Mouse (Mus musculus) Patski (cell line): Measurements from ENCODE around the gene Aym1. TPM values are rescaled to one million over a fixed set of nuclear protein-coding genes. Genes with fewer than 3 reads are reported as not detected.
A peak's percentile ranks its signal among the peaks of the same experiment; 100 is the strongest.
"Not testable (repeated sequence)": the region's sequence is repeated elsewhere in the genome, so short reads cannot be mapped to it uniquely, and the experiment has no call there.

Source experiments
- ATAC-seq: fragments of 100-300 bp; one replicate; pipeline ENCODE4 v1.8.0; 2021
- CTCF ChIA-PET: fragments of 350-600 bp; sonication (Branson Sonifier 250); formaldehyde crosslinking; loops from one replicate; lab custom pipeline; 2022; ENCODE audit warnings: inconsistent platforms; lab: Charles Lee
- POLR2A ChIA-PET: fragments of 350-600 bp; sonication (Branson Sonifier 250); formaldehyde crosslinking; loops from one replicate; lab custom pipeline; 2022; ENCODE audit warnings: antibody characterized with exemption, inconsistent platforms; lab: Charles Lee
- DNase-seq: peaks from one replicate; pipeline ENCODE4 v3.0.0-alpha.2; 2011; ENCODE audit warnings: low read depth, low spot score
- H3K27me3 ChIP-seq: fragments of 371-371 bp; one replicate; pipeline ENCODE4 v1.5.1; 2021
- CTCF ChIP-seq: fragments of 100-300 bp; IDR thresholded peaks from one replicate; pipeline ENCODE4 v1.5.1; 2021
- in situ Hi-C: fragments of 300-500 bp; cut with MboI; formaldehyde crosslinking; loops from 3 replicates; pipeline ENCODE4 v1.11.1; 2018; ENCODE audit warnings: low pct_unique_long_range_greater_than_20kb, mixed read lengths
- polyA plus RNA-seq: library from polyadenylated mRNA; unstranded; gene quantifications from one replicate; pipeline ENCODE4 v1.2.3, GENCODE M21; 2021

Gene Aym1
- polyA plus RNA-seq, 1 experiment from 2014 or later, result not detected

DNA sequence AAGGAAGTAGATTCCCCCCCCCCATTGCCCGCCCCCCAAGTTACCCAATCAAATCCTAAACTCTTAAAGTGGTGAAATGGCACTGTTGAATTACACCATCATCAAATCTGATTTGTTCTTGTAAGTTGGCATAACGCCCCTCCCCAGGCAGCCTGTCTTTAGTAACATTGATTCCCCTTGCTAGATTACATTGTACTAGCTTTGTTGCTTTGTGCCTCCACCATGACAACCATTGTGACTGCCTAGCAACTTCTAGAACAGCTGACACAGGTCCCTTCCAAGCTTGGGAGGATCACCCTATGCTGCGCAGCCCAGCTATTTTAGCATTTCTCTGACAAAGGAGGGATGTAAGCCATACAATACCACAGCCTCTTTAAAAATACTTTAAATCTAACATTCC, 5.3 kb upstream of the Aym1 start:
- POLR2A ChIA-PET, result no interaction called here
- H3K27me3 ChIP-seq, result peaks cover 25% of the 10 kb centered on the region
- in situ Hi-C loops, result loop anchor here (25.0 kb wide), 2 partner anchors 236 to 586 kb away; no protein-coding TSS in a partner anchor
- ATAC-seq, result no peak
- no peak for TF ChIP-seq CTCF
- no peak for DNase-seq
- CTCF ChIA-PET, result interaction anchor here (1.4 kb wide), 1 partner anchor 13 kb away, joined by 3 read pairs; no protein-coding TSS in a partner anchor

DNA sequence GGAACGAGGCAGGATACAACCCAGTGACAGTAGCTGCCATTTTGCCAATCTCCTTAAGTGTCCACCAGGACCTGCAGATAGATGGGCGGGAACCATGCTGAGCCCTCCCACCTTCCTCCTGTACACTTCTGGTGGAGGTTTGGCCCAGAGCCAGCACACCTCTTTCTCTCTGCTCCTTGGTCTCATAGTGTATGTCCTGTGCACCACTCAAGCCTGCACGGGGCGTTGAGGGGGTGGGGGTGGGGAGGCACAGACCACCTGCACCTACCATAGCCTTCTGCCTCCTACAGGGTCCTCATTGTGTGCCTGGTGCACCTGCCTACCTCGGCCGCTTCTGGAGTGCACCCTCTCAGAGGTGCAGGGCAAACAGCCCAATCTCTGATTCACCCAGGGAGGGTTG, 4.5 kb upstream of the Aym1 start:
- in situ Hi-C loops, result loop anchor here (25.0 kb wide), 2 partner anchors 235 to 585 kb away; no protein-coding TSS in a partner anchor
- ChIA-PET CTCF (no interaction called here), POLR2A (no interaction called here)
- no peak for TF ChIP-seq CTCF
- no peak for ATAC-seq
- DNase-seq, result no peak
- H3K27me3 ChIP-seq, result peaks cover 25% of the 10 kb centered on the region

DNA sequence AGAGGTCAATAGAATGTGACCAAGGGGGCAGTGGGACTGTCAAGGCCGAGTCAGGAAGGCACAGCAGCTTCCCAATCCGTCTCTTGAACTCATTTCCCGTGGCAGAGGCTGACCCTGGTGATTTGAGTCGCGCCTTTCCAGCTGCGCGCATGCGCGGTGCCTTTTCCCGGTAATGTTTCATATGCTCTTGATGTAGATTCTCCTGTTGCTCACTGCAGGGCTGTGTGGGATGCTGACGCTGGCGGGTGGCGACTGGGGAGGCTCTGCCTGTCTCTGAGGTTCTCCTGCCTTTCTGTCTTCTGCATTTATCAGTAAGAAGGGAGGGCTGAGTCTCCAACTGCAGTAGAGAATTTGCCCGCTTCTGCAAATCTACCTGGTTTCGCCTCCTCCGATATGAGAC, 2.8 kb upstream of the Aym1 start:
- ATAC-seq (no peak), DNase-seq (no peak)
- peaks cover 24% of the 10 kb centered on the region for H3K27me3 ChIP-seq
- in situ Hi-C loops, result loop anchor here (25.0 kb wide), 2 partner anchors 233 to 583 kb away; no protein-coding TSS in a partner anchor
- CTCF ChIA-PET, result no interaction called here
- TF ChIP-seq CTCF, result no peak
- POLR2A ChIA-PET, result no interaction called here

DNA sequence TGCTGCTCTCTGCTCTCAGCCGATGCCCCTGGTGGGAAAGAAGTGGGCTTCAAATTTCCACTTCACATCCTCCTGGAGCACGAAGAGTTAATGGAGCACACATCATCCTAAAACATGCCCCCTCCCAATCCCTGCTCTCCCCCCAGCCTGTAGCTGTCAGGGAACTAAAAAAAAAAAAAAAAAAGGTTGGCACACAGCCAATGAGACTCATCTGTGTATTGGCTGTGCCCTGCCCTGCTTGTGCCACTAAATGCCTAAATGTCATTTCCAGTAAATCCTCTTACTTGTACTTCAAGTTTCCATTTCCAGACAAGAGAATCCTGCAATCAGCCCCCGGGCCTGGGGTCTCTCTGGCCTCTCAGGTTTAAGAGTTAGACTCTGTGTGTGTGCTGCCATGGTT, 562 bp downstream of the Aym1 start:
- CTCF ChIA-PET, result no interaction called here
- in situ Hi-C loops, result loop anchor here (5.0 to 25.0 kb wide), 3 partner anchors 230 to 580 kb away; no protein-coding TSS in a partner anchor
- POLR2A ChIA-PET, result interaction anchor here (0.7 kb wide), 1 partner anchor 397 kb away, joined by 4 read pairs; no protein-coding TSS in a partner anchor
- ATAC-seq (no peak), DNase-seq (no peak)
- H3K27me3 ChIP-seq, result peaks cover 48% of the 10 kb centered on the region
- TF ChIP-seq CTCF, result no peak

DNA sequence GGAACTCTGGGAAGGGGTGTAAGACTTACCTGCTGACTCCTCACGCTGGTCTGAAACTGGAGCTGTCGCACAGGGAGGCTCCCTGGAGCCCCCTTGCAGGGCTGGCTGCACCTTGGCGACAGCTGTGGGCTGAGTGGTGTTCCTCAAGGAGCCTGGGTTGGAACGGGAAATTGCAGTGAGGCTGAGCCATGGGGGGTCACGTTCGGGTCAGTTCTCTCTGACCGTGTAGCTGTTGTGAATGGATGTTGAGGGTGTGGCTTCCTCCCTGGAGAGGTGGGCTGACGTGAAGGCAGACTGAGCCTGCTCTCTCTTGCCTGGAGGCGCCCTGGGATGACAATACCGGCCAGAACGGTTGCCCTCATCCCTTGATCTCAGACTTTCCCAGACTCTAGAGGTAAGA, 1.7 kb downstream of the Aym1 start:
- ATAC-seq (no peak), DNase-seq (no peak)
- peaks cover 47% of the 10 kb centered on the region for H3K27me3 ChIP-seq
- TF ChIP-seq CTCF, result no peak
- ChIA-PET CTCF (no interaction called here), POLR2A (no interaction called here)
- in situ Hi-C loops, result loop anchor here (5.0 to 25.0 kb wide), 3 partner anchors 228 to 578 kb away; no protein-coding TSS in a partner anchor

DNA sequence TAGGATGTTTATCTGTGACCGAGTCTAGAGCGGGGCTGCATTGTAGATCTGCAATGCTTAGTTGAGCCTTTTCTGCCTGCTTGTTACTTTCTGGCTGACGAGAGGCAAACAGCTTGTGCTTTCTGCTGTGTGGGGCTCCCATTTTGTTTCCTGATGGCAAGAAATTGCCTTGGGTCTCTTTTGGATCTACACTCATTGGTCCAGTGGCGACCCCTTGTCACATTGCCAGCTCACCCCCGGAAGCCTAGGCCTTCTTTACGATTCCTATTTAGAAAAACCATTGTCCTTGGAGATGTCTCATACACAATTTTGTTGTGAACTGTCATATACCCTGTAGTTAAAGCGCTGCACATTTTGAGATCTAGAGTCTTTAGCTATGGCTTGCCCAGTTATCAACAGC, 4.2 kb downstream of the Aym1 start:
- TF ChIP-seq CTCF, result no peak
- ChIA-PET CTCF (no interaction called here), POLR2A (no interaction called here)
- peaks cover 49% of the 10 kb centered on the region for H3K27me3 ChIP-seq
- DNase-seq (no peak), ATAC-seq (no peak)
- in situ Hi-C loops, result loop anchor here (10.0 to 25.0 kb wide), 3 partner anchors 226 to 576 kb away; no protein-coding TSS in a partner anchor

DNA sequence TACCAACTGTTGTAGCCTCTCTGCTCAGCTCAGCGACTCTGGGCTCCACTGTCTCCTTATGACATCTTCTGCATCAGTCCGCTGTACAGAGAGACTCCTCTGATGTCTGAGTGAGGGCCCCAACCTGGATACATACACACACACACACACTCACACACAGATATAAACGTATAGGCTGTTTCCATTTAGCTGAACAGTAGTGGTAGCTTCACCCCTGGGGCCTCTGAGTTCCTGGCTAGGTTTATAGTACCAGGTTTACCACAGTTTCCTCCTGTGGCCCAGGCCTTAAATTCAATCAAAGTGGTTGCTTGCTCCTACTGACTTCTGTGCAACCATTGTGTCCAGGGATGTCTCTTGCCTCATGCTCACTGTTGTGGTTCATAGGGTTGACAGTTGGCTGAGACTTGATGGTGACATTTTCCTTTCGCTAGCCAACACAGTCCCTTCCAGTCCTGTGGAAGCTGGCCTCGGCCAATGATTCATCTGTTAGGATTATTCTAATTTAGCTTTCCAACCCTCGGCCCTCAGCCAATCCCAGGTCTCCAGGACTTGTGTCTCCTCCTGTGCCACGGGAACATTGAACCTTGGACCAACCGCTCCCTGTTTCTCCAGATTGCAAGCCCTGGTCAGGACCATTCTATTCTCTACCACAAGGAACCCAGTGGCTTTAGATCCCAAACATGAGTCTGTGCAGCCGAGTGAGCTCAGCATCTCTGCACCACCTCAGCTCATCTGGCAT, 5.3 kb downstream of the Aym1 start:
- POLR2A ChIA-PET, result no interaction called here
- peaks cover 53% of the 10 kb centered on the region for H3K27me3 ChIP-seq
- CTCF ChIA-PET, result no interaction called here
- in situ Hi-C loops, result loop anchor here (10.0 to 25.0 kb wide), 3 partner anchors 225 to 575 kb away; no protein-coding TSS in a partner anchor
- no peak for ATAC-seq
- TF ChIP-seq CTCF, result no peak
- no peak for DNase-seq

DNA sequence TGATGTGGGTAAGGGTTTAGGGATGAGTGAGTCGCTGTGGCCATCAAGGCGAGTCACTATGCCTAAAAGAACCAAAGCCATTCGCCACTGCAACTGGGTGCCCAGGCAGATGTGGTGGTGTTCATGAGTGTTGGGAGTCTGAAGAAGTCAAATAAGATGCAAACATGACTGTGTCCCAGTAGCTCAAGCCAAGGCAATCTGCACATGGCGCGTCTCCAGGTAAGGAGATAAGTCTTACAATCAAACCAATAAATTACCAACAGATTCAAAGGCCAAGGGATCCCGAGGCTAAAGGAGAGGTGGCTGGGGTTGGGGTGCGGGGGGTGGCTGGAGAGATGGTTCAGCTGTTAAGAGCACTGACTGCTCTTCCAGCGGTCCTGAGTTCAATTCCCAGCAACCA, 6.1 kb downstream of the Aym1 start:
- TF ChIP-seq CTCF, result no peak
- H3K27me3 ChIP-seq, result peaks cover 51% of the 10 kb centered on the region
- ATAC-seq (no peak), DNase-seq (no peak)
- POLR2A ChIA-PET, result no interaction called here
- CTCF ChIA-PET, result no interaction called here
- in situ Hi-C loops, result loop anchor here (10.0 to 25.0 kb wide), 3 partner anchors 224 to 574 kb away; no protein-coding TSS in a partner anchor

DNA sequence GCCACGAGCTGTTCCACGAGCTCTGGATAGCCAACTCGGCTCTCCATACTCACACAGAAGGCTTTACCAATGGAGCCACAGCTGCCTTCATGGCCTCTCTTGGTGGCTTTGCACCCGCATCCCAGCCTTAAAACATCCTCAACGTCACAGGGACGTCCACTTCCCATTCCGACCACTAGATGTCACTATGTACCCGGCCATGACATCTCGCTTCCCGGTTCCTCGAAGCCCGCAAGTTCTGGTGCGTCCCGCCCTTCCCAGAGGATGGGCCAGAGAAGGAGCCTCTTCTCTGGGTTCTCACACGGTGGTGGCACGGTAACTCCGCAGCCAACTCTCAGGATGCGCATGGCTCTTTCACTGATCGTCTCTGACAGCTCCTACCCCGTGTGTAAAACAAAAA, 8.8 kb downstream of the Aym1 start:
- peaks cover 33% of the 10 kb centered on the region for H3K27me3 ChIP-seq
- peak; percentile 87 for TF ChIP-seq CTCF
- in situ Hi-C loops, result loop anchor here (10.0 to 25.0 kb wide), 3 partner anchors 221 to 571 kb away; no protein-coding TSS in a partner anchor
- ChIA-PET POLR2A (no interaction called here), CTCF (interaction anchor here (2.2 kb wide), 1 partner anchor 359 kb away, joined by 10 read pairs; the partner anchor contains the start of gene 1700069L16Rik)
- ATAC-seq (peak; percentile 51), DNase-seq (peak; percentile 10)

DNA sequence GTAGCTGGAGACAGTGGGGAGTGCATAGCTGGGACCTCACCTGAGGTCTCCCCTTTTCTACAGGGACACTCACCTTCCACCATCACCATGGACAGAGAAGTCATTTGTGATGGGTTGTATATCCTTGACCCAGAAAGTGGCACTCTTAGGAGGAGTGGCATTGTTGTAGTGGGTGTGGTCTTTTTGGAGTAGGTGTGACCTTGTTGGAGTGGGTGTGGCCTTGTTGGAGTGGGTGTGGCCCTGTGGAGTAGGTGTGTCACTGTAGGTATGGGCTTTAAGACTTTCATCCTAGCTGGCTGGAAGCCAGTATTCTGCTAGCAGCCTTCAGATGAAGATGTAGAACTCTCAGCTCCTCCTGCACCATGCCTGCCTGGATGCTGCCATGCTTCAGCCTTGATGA, 10.6 kb downstream of the Aym1 start:
- CTCF ChIA-PET, result interaction anchor here (1.3 to 2.0 kb wide), 3 partner anchors 17 to 367 kb away, joined by 3 to 10 read pairs (median 3); partner anchors contain the start of genes 1700069L16Rik and Ficd
- ATAC-seq, DNase-seq, POLR2A ChIA-PET: not testable (repeated sequence)
- H3K27me3 ChIP-seq, result peaks cover 28% of the 10 kb centered on the region
- in situ Hi-C loops, result loop anchor here (10.0 to 25.0 kb wide), 3 partner anchors 220 to 570 kb away; no protein-coding TSS in a partner anchor
